Mouse (Mus musculus) granulocyte monocyte progenitor cell, adult 5-6 weeks (primary cell): ENCODE results near the gene Htr1d. TPM values are rescaled to one million over a fixed set of nuclear protein-coding genes. Genes with fewer than 3 reads are reported as not detected.

Source experiments
- total RNA-seq, 2 experiments: library from RNA; stranded (forward) in 1 of 2; stranded (reverse) in 1 of 2; fragments of 200-712, 200-1000 nt in 1 of 2; fragments of >200 nt in 1 of 2; fragmentation: Nextera tagmentation in 1 of 2; gene quantifications; 2 replicates each; pipeline ENCODE4 v1.2.3; 2014 to 2017

The Htr1d gene
- total RNA-seq, 2 experiments from 2014 or later, result not detected

Other genes starting within 250 kb of the Htr1d start
- not detected in 2 replicates for gene Asap3, start 217.2 kb upstream of the Htr1d start, total RNA-seq (2014; fragmentation: Nextera tagmentation)
- gene Asap3, start 217.2 kb upstream of the Htr1d start, total RNA-seq (2017), result not detected in 2 replicates
- not detected in 2 replicates for gene Tcea3, start 175.8 kb upstream of the Htr1d start, total RNA-seq (2014; fragmentation: Nextera tagmentation)
- gene Tcea3, start 175.8 kb upstream of the Htr1d start, total RNA-seq (2017), result not detected in 2 replicates
- 4.1 and 7.0 TPM in 2 replicates for gene Zfp46, start 138.8 kb upstream of the Htr1d start, total RNA-seq (2014; fragmentation: Nextera tagmentation)
- 11.6 and 16.0 TPM in 2 replicates for gene Zfp46, start 138.8 kb upstream of the Htr1d start, total RNA-seq (2017)
- gene Hnrnpr, start 112.6 kb upstream of the Htr1d start, total RNA-seq (2014; fragmentation: Nextera tagmentation), result 128 and 164 TPM in 2 replicates
- gene Hnrnpr, start 112.6 kb upstream of the Htr1d start, total RNA-seq (2017), result 172 and 194 TPM in 2 replicates
- gene 6030445D17Rik, start 38.7 kb downstream of the Htr1d start, total RNA-seq (2014; fragmentation: Nextera tagmentation), result not detected in 2 replicates
- not detected in 2 replicates for gene 6030445D17Rik, start 38.7 kb downstream of the Htr1d start, total RNA-seq (2017)
- 6.2 and 10.2 TPM in 2 replicates for gene Luzp1, start 46.2 kb downstream of the Htr1d start, total RNA-seq (2014; fragmentation: Nextera tagmentation)
- gene Luzp1, start 46.2 kb downstream of the Htr1d start, total RNA-seq (2017), result 4.0 and 4.1 TPM in 2 replicates
- 57.8 and 60.8 TPM in 2 replicates for gene Kdm1a, start 179.2 kb downstream of the Htr1d start, total RNA-seq (2014; fragmentation: Nextera tagmentation)
- gene Kdm1a, start 179.2 kb downstream of the Htr1d start, total RNA-seq (2017), result 53.4 and 59.4 TPM in 2 replicates
- not detected in 2 replicates for gene Tex46, start 186.9 kb downstream of the Htr1d start, total RNA-seq (2014; fragmentation: Nextera tagmentation)
- not detected in 2 replicates for gene Tex46, start 186.9 kb downstream of the Htr1d start, total RNA-seq (2017)
- gene Lactbl1, start 199.1 kb downstream of the Htr1d start, total RNA-seq (2014; fragmentation: Nextera tagmentation), result 0.36 TPM in 1 of 2 replicates, not detected in the other
- 0.09 TPM in 1 of 2 replicates, not detected in the other for gene Lactbl1, start 199.1 kb downstream of the Htr1d start, total RNA-seq (2017)